Mouse (Mus musculus): ENCODE results near the gene Olfr1294. TPM values are rescaled to one million over a fixed set of nuclear protein-coding genes. Genes with fewer than 3 reads are reported as not detected.

Olfr1294 gene
- polyA plus RNA-seq (2015; fragmentation: Nextera tagmentation; extraction: Ambion mirVana): not detected in 2 replicates

GRCm38 (mm10) chr2:111540191-111540590 lies at the start of gene Olfr1294:
Olfr1294 (minus strand) TSS chr2:111540291.
- Histone ChIP-seq H3K9ac (no peak within 1 kb of the TSS), H3K9me3 (no peaks in the 10 kb centered on the region), H3K4me3 (replicated peaks) (no peak within 1 kb of the TSS), H3K27me3 (replicated peaks) (no peaks in the 10 kb centered on the region), H3K36me3 (no peaks in the 10 kb centered on the region), H3K27ac (no peak within 1 kb of the TSS), H3K4me1 (replicated peaks) (no peaks in the 10 kb centered on the region), H3K4me2 (replicated peaks) (no peak within 1 kb of the TSS)
- WGBS: 49% methylated on average over 1 of the region's 1 CpGs
- ATAC-seq: no peak

- Histone ChIP-seq H3K4me2 (replicated peaks) (no peak within 1 kb of the TSS), H3K27ac (no peak within 1 kb of the TSS), H3K27me3 (replicated peaks) (no peaks in the 10 kb centered on the region), H3K36me3 (no peaks in the 10 kb centered on the region), H3K4me3 (replicated peaks) (no peak within 1 kb of the TSS), H3K9me3 (no peaks in the 10 kb centered on the region), H3K4me1 (replicated peaks) (no peaks in the 10 kb centered on the region), H3K9ac (no peak within 1 kb of the TSS)
- no peak for ATAC-seq
Observed at GRCm38 (mm10) chr2:111569581-111569980, 29.5 kb upstream of the Olfr1294 start, which contains the start of gene Olfr1295. Olfr1295 (minus strand) TSS chr2:111569681.

- H3K4me2 ChIP-seq (replicated peaks): no peak within 1 kb of the TSS
- H3K36me3 ChIP-seq: no peaks in the 10 kb centered on the region
- no peak within 1 kb of the TSS for H3K4me3 ChIP-seq (replicated peaks)
- H3K9ac ChIP-seq: no peak within 1 kb of the TSS
- no peaks in the 10 kb centered on the region for H3K27me3 ChIP-seq (replicated peaks)
- no peaks in the 10 kb centered on the region for H3K4me1 ChIP-seq (replicated peaks)
- no peak for ATAC-seq
- no peak within 1 kb of the TSS for H3K27ac ChIP-seq
- no peaks in the 10 kb centered on the region for H3K9me3 ChIP-seq
- WGBS: 85% methylated on average over 1 of the region's 1 CpGs
Observed at GRCm38 (mm10) chr2:111524903-111525302, 15.2 kb downstream of the Olfr1294 start, which contains the start of gene Olfr1293-ps. Olfr1293-ps (plus strand) TSS chr2:111525203.

- no peak overlapping the region for H3K27ac ChIP-seq
- H3K36me3 ChIP-seq: no peaks in the 10 kb centered on the region
- 91% methylated on average over 10 of the region's 10 CpGs for WGBS
- no peak overlapping the region for H3K9ac ChIP-seq
- no peaks in the 10 kb centered on the region for H3K4me1 ChIP-seq (replicated peaks)
- no peaks in the 10 kb centered on the region for H3K9me3 ChIP-seq
- H3K27me3 ChIP-seq (replicated peaks): no peaks in the 10 kb centered on the region
- no peak overlapping the region for H3K4me2 ChIP-seq (replicated peaks)
- ATAC-seq: no peak
- H3K4me3 ChIP-seq (replicated peaks): no peak overlapping the region
Observed at GRCm38 (mm10) chr2:111517451-111517850, 22.6 kb downstream of the Olfr1294 start.

DNA sequence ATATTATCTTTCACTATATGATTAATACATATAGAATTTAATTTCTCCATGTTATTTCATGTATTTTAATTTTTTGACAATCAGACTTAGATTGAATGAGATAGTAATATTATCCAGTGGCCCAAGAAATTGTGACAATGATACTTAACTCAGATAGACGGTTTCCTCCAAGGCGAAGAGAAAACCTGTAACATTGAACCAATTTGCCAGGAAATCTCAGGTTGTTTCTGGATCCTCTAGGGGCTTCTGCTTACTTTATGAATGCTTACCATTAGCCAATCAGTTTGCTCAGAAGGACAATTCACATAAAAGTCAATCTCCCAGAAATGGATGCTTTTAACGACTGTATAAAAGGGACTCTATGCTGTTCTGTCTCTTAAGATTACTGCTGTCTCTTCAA lies 43.2 kb downstream of the Olfr1294 start, which contains the start of gene Olfr1291-ps1:
Gene Olfr1291-ps1, plus strand, starts transcription at position 301 of the 400 bp plus-strand sequence.
- Histone ChIP-seq H3K36me3 (no peaks in the 10 kb centered on the region), H3K27ac (no peak within 1 kb of the TSS), H3K9me3 (no peaks in the 10 kb centered on the region), H3K4me3 (replicated peaks) (no peak within 1 kb of the TSS), H3K4me2 (replicated peaks) (no peak within 1 kb of the TSS), H3K27me3 (replicated peaks) (no peaks in the 10 kb centered on the region), H3K4me1 (replicated peaks) (no peaks in the 10 kb centered on the region), H3K9ac (no peak within 1 kb of the TSS)
- WGBS: 91% methylated on average over 3 of the region's 3 CpGs
- ATAC-seq: no peak

DNA sequence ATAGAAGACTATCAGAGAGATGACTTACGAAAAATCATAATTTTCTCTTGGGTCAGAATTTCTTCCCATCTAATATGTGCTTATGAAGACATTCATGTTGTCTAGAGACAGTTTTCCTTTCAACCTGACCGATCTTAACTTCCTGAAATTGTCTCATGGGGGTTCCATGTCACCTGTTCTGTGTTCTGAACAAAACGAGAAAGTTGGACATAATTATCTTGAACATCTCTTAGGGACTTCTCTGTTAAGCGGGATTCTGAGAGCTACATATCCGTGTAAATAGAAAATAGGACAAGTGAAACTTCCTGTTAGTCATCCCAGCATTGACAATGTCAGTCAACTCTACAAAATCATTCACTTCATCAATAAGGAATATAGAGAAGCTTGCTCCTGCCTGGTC lies 46.4 kb downstream of the Olfr1294 start, which contains the start of gene Olfr1290:
Gene Olfr1290, minus strand, starts transcription at position 101 of the 400 bp plus-strand sequence.
- WGBS: 79% methylated on average over 5 of the region's 5 CpGs
- H3K4me1 ChIP-seq (replicated peaks): no peaks in the 10 kb centered on the region
- no peak for ATAC-seq
- H3K9me3 ChIP-seq: no peaks in the 10 kb centered on the region
- no peak within 1 kb of the TSS for H3K4me3 ChIP-seq (replicated peaks)
- H3K9ac ChIP-seq: no peak within 1 kb of the TSS
- no peaks in the 10 kb centered on the region for H3K27me3 ChIP-seq (replicated peaks)
- H3K4me2 ChIP-seq (replicated peaks): no peak within 1 kb of the TSS
- no peaks in the 10 kb centered on the region for H3K36me3 ChIP-seq
- no peak within 1 kb of the TSS for H3K27ac ChIP-seq

Other genes with a start within 250 kb of the Olfr1294 start
- gene Olfr1279, start 239.7 kb downstream of the Olfr1294 start, polyA plus RNA-seq (2015; fragmentation: Nextera tagmentation; extraction: Ambion mirVana): not detected in 2 replicates
- gene Olfr1280, start 226.3 kb downstream of the Olfr1294 start, polyA plus RNA-seq (2015; fragmentation: Nextera tagmentation; extraction: Ambion mirVana): not detected in 2 replicates
- gene Olfr1281, start 213.8 kb downstream of the Olfr1294 start, polyA plus RNA-seq (2015; fragmentation: Nextera tagmentation; extraction: Ambion mirVana): not detected in 2 replicates
- not detected in 2 replicates for gene Olfr1282, start 204.2 kb downstream of the Olfr1294 start, polyA plus RNA-seq (2015; fragmentation: Nextera tagmentation; extraction: Ambion mirVana)
- gene Olfr1283, start 173.5 kb downstream of the Olfr1294 start, polyA plus RNA-seq (2015; fragmentation: Nextera tagmentation; extraction: Ambion mirVana): not detected in 2 replicates
- gene Olfr1284, start 164.8 kb downstream of the Olfr1294 start, polyA plus RNA-seq (2015; fragmentation: Nextera tagmentation; extraction: Ambion mirVana): not detected in 2 replicates
- not detected in 2 replicates for gene Olfr1286, start 117.2 kb downstream of the Olfr1294 start, polyA plus RNA-seq (2015; fragmentation: Nextera tagmentation; extraction: Ambion mirVana)
- not detected in 2 replicates for gene Olfr1287, start 91.1 kb downstream of the Olfr1294 start, polyA plus RNA-seq (2015; fragmentation: Nextera tagmentation; extraction: Ambion mirVana)
- not detected in 2 replicates for gene Olfr1288, start 66.2 kb downstream of the Olfr1294 start, polyA plus RNA-seq (2015; fragmentation: Nextera tagmentation; extraction: Ambion mirVana)
- not detected in 2 replicates for gene Olfr1289, start 59.5 kb downstream of the Olfr1294 start, polyA plus RNA-seq (2015; fragmentation: Nextera tagmentation; extraction: Ambion mirVana)
- gene Olfr1290, start 46.5 kb downstream of the Olfr1294 start, polyA plus RNA-seq (2015; fragmentation: Nextera tagmentation; extraction: Ambion mirVana): not detected in 2 replicates
- not detected in 2 replicates for gene Olfr1291-ps1, start 43.1 kb downstream of the Olfr1294 start, polyA plus RNA-seq (2015; fragmentation: Nextera tagmentation; extraction: Ambion mirVana)
- gene Olfr1293-ps, start 15.1 kb downstream of the Olfr1294 start, polyA plus RNA-seq (2015; fragmentation: Nextera tagmentation; extraction: Ambion mirVana): not detected in 2 replicates
- not detected in 2 replicates for gene Olfr1295, start 29.4 kb upstream of the Olfr1294 start, polyA plus RNA-seq (2015; fragmentation: Nextera tagmentation; extraction: Ambion mirVana)
- not detected in 2 replicates for gene Olfr1297, start 86.2 kb upstream of the Olfr1294 start, polyA plus RNA-seq (2015; fragmentation: Nextera tagmentation; extraction: Ambion mirVana)
- not detected in 2 replicates for gene Olfr1298, start 108.9 kb upstream of the Olfr1294 start, polyA plus RNA-seq (2015; fragmentation: Nextera tagmentation; extraction: Ambion mirVana)
- gene Olfr1299, start 121.1 kb upstream of the Olfr1294 start, polyA plus RNA-seq (2015; fragmentation: Nextera tagmentation; extraction: Ambion mirVana): not detected in 2 replicates
- not detected in 2 replicates for gene Olfr1301, start 210.7 kb upstream of the Olfr1294 start, polyA plus RNA-seq (2015; fragmentation: Nextera tagmentation; extraction: Ambion mirVana)
- not detected in 2 replicates for gene Olfr1302, start 237.1 kb upstream of the Olfr1294 start, polyA plus RNA-seq (2015; fragmentation: Nextera tagmentation; extraction: Ambion mirVana)